Mouse (Mus musculus) frontal cortex, adult (tissue): ENCODE data around the gene Stat4.

Source experiments
- ATAC-seq: cut with Nextera tagmentation; 2 replicates; pipeline ENCODE4 v1.9.2; 2017; ENCODE audit warnings: mild to moderate bottlenecking, moderate library complexity, mixed read lengths; ENCODE audit not compliant: low TSS enrichment

The Stat4 gene

GRCm38 (mm10) chr1:51986848-51987247 lies at the start of gene Stat4:
Gene Stat4 (plus strand): TSS chr1:51987148.
- ATAC-seq: no peak

GRCm38 (mm10) chr1:51938357-51938756 lies 48.6 kb upstream of the Stat4 start:
- no peak for ATAC-seq

GRCm38 (mm10) chr1:51944755-51945154 lies 42.2 kb upstream of the Stat4 start:
- ATAC-seq: peak; percentile 92

GRCm38 (mm10) chr1:51947116-51947515 lies 39.8 kb upstream of the Stat4 start:
- no peak for ATAC-seq

GRCm38 (mm10) chr1:51964647-51965046 lies 22.3 kb upstream of the Stat4 start:
- ATAC-seq: no peak

GRCm38 (mm10) chr1:51968994-51969393 lies 18.0 kb upstream of the Stat4 start:
- no peak for ATAC-seq

GRCm38 (mm10) chr1:51970182-51970581 lies 16.8 kb upstream of the Stat4 start:
- peak; percentile 65; the same call in 1 of the 2 replicates for ATAC-seq

GRCm38 (mm10) chr1:51975589-51975988 lies 11.4 kb upstream of the Stat4 start:
- no peak for ATAC-seq

- ATAC-seq: no peak
Observed at GRCm38 (mm10) chr1:51979048-51979447, 7.9 kb upstream of the Stat4 start.

- peak; percentile 96 for ATAC-seq
Observed at GRCm38 (mm10) chr1:51991983-51992609, 5.1 kb downstream of the Stat4 start.

GRCm38 (mm10) chr1:51996056-51996455 lies 9.1 kb downstream of the Stat4 start:
- ATAC-seq: no peak

- ATAC-seq: no peak
Observed at GRCm38 (mm10) chr1:51996751-51997659, 10.1 kb downstream of the Stat4 start.

- ATAC-seq: peak; percentile 93
Observed at GRCm38 (mm10) chr1:51998542-51998941, 11.6 kb downstream of the Stat4 start.

- peak; percentile 92 for ATAC-seq
Observed at GRCm38 (mm10) chr1:52004096-52004495, 17.1 kb downstream of the Stat4 start.

- ATAC-seq: peak; percentile 67; the same call in 1 of the 2 replicates
Observed at GRCm38 (mm10) chr1:52008443-52008842, 21.5 kb downstream of the Stat4 start.

- no peak for ATAC-seq
Observed at GRCm38 (mm10) chr1:52008947-52009346, 22.0 kb downstream of the Stat4 start.

GRCm38 (mm10) chr1:52010741-52011140 lies 23.8 kb downstream of the Stat4 start:
- ATAC-seq: no peak

GRCm38 (mm10) chr1:52011227-52011626 lies 24.3 kb downstream of the Stat4 start:
- no peak for ATAC-seq

GRCm38 (mm10) chr1:52012231-52012630 lies 25.3 kb downstream of the Stat4 start:
- ATAC-seq: no peak

- ATAC-seq: no peak
Observed at GRCm38 (mm10) chr1:52012757-52013156, 25.8 kb downstream of the Stat4 start.

GRCm38 (mm10) chr1:52019621-52020020 lies 32.7 kb downstream of the Stat4 start:
- ATAC-seq: no peak

- ATAC-seq: no peak
Observed at GRCm38 (mm10) chr1:52021936-52022725, 35.2 kb downstream of the Stat4 start.
